Mouse (Mus musculus) forebrain, postnatal 0 days (tissue): Measurements from ENCODE around the gene Ccno. TPM values are rescaled to one million over a fixed set of nuclear protein-coding genes. Genes with fewer than 3 reads are reported as not detected.

Source experiments
- ATAC-seq: fragments of 200-750 bp; cut with Nextera tagmentation; 2 replicates; pipeline ENCODE4 v1.8.0; 2017; ENCODE audit warnings: mild to moderate bottlenecking, moderate library complexity
- DNase-seq: peaks from one replicate; pipeline ENCODE4 v3.0.0-alpha.2; 2015
- H3K27ac ChIP-seq: fragments of 300-500 bp; sonication (generic); 2 replicates; pipeline ENCODE4 v1.5.1; 2014; ENCODE audit warnings: low read depth, mild to moderate bottlenecking, antibody characterized with exemption, low read length, moderate library complexity, mixed read lengths
- H3K27me3 ChIP-seq: fragments of 300-500 bp; sonication (generic); 2 replicates; pipeline ENCODE4 v1.6.1; 2014; ENCODE audit warnings: mild to moderate bottlenecking, low read length, mixed read lengths; ENCODE audit not compliant: insufficient read depth
- H3K36me3 ChIP-seq: fragments of 300-500 bp; sonication (generic); 2 replicates; pipeline ENCODE4 v1.6.1; 2014; ENCODE audit warnings: mild to moderate bottlenecking, moderate library complexity; ENCODE audit not compliant: insufficient read depth
- H3K4me1 ChIP-seq: fragments of 300-500 bp; sonication (generic); 2 replicates; pipeline ENCODE4 v1.6.1; 2014; ENCODE audit warnings: antibody characterized with exemption; ENCODE audit not compliant: insufficient read depth
- H3K4me2 ChIP-seq: fragments of 300-500 bp; sonication (generic); 2 replicates; pipeline ENCODE4 v1.6.1; 2014; ENCODE audit warnings: low read depth, mild to moderate bottlenecking, moderate library complexity
- H3K4me3 ChIP-seq: fragments of 300-500 bp; sonication (generic); 2 replicates; pipeline ENCODE4 v1.5.1; 2014; ENCODE audit warnings: low read depth, low read length, mixed read lengths
- H3K9ac ChIP-seq: fragments of 300-500 bp; sonication (generic); 2 replicates; pipeline ENCODE4 v1.6.1; 2014; ENCODE audit warnings: mild to moderate bottlenecking
- H3K9me3 ChIP-seq: fragments of 300-500 bp; sonication (generic); 2 replicates; pipeline ENCODE4 v1.6.1; 2016; ENCODE audit warnings: low read length
- CTCF ChIP-seq: sonication (generic); IDR thresholded peaks from 2 replicates; pipeline ENCODE4 v1.5.1; 2016; ENCODE audit warnings: antibody characterized with exemption, control low read depth, low read depth
- WGBS: fragments of 180-500 bp; shearing (Covaris S2); extraction: QIAGEN DNeasy Blood & Tissue Kit; methylation state at CpG from one replicate; pipeline ENCODE4 v1.1.7; 2014; 5-methylcytosine and 5-hydroxymethylcytosine counted together
- polyA plus RNA-seq: library from polyadenylated mRNA; unstranded; fragments of >200 nt; fragmentation: Nextera tagmentation; extraction: Ambion mirVana; gene quantifications from 2 replicates; pipeline ENCODE4 v1.2.1, GENCODE M21; 2015
- total RNA-seq: library from RNA; depleted of rRNA; stranded (reverse); fragments of >200 nt; gene quantifications from 2 replicates; pipeline ENCODE4 v1.2.3, GENCODE M21; 2014

The Ccno gene
- total and polyA plus RNA-seq, 2 experiments from 2014 or later: 3.0 to 3.3 TPM

- Histone ChIP-seq H3K27me3 (peaks cover 77% of the 10 kb centered on the region), H3K4me3 (no peak overlapping the region), H3K4me2 (no peak overlapping the region), H3K9ac (no peak overlapping the region), H3K36me3 (no peaks in the 10 kb centered on the region), H3K4me1 (peaks cover 10% of the 10 kb centered on the region), H3K9me3 (no peaks in the 10 kb centered on the region), H3K27ac (no peak overlapping the region)
- no peak for DNase-seq
- no peak for TF ChIP-seq CTCF
- WGBS: 7% methylated on average over 4 of the region's 4 CpGs
- no peak for ATAC-seq
Measured at GRCm38 (mm10) chr13:112990346-112990745, 2.7 kb downstream of the Ccno start.

- whole genome bisulfite sequencing: 2% methylated on average over 62 of the region's 63 CpGs
- no peak within 1 kb of the TSS for H3K27ac ChIP-seq
- H3K4me3 ChIP-seq: peak within 1 kb of the TSS; percentile 33
- peaks cover 85% of the 10 kb centered on the region for H3K27me3 ChIP-seq
- peak within 1 kb of the TSS; percentile 29; the same call in 1 of the 2 replicates for H3K9ac ChIP-seq
- no peak for TF ChIP-seq CTCF
- DNase-seq: no peak
- H3K4me2 ChIP-seq: peak within 1 kb of the TSS; percentile 63
- no peaks in the 10 kb centered on the region for H3K9me3 ChIP-seq
- peak; percentile 16 for ATAC-seq
- H3K4me1 ChIP-seq: peaks cover 9% of the 10 kb centered on the region
- H3K36me3 ChIP-seq: no peaks in the 10 kb centered on the region
Measured at GRCm38 (mm10) chr13:112993531-112994152, 6.0 kb downstream of the Ccno start, which contains the start of gene Mcidas. Mcidas (plus strand) TSS chr13:112993845.

- no peaks in the 10 kb centered on the region for H3K9me3 ChIP-seq
- 3% methylated on average over 25 of the region's 25 CpGs for WGBS
- peak; percentile 75 for TF ChIP-seq CTCF
- DNase-seq (peak; percentile 67), ATAC-seq (peak; percentile 65)
- no peaks in the 10 kb centered on the region for H3K36me3 ChIP-seq
- H3K9ac ChIP-seq: peak overlapping the region; percentile 29; the same call in 1 of the 2 replicates
- H3K4me2 ChIP-seq: peak overlapping the region; percentile 63
- peaks cover 81% of the 10 kb centered on the region for H3K27me3 ChIP-seq
- peak overlapping the region; percentile 33 for H3K4me3 ChIP-seq
- H3K4me1 ChIP-seq: peaks cover 5% of the 10 kb centered on the region; the same call in 1 of the 2 replicates
- H3K27ac ChIP-seq: no peak overlapping the region
Measured at GRCm38 (mm10) chr13:112994191-112994590, 6.6 kb downstream of the Ccno start.

- Histone ChIP-seq H3K4me2 (no peak overlapping the region), H3K9ac (no peak overlapping the region), H3K4me1 (peaks cover 5% of the 10 kb centered on the region; the same call in 1 of the 2 replicates), H3K27me3 (peaks cover 74% of the 10 kb centered on the region), H3K27ac (no peak overlapping the region), H3K36me3 (no peaks in the 10 kb centered on the region), H3K4me3 (no peak overlapping the region), H3K9me3 (no peaks in the 10 kb centered on the region)
- ATAC-seq: no peak
- no peak for TF ChIP-seq CTCF
- 59% methylated on average over 4 of the region's 4 CpGs for WGBS
- no peak for DNase-seq
Measured at GRCm38 (mm10) chr13:112996407-112996806, 8.8 kb downstream of the Ccno start.

- WGBS: 63% methylated on average over 6 of the region's 6 CpGs
- peaks cover 69% of the 10 kb centered on the region for H3K27me3 ChIP-seq
- no peak for TF ChIP-seq CTCF
Measured at GRCm38 (mm10) chr13:112997369-112997768, 9.8 kb downstream of the Ccno start.

GRCm38 (mm10) chr13:112998427-112999201, 11.0 kb downstream of the Ccno start:
- Histone ChIP-seq H3K4me3 (peak overlapping the region; percentile 48), H3K36me3 (no peaks in the 10 kb centered on the region), H3K4me2 (peak overlapping the region; percentile 94), H3K9me3 (no peaks in the 10 kb centered on the region), H3K9ac (peak overlapping the region; percentile 59), H3K27me3 (peaks cover 58% of the 10 kb centered on the region), H3K27ac (peak overlapping the region; percentile 29; the same call in 1 of the 2 replicates), H3K4me1 (peaks cover 5% of the 10 kb centered on the region; the same call in 1 of the 2 replicates)
- no peak for TF ChIP-seq CTCF
- peak; percentile 63 for ATAC-seq
- peak; percentile 55 for DNase-seq
- WGBS: 1% methylated on average over 45 of the region's 46 CpGs

More at GRCm38 (mm10) chr13:112997369-112997768, 9.8 kb downstream of the Ccno start:
- Histone ChIP-seq H3K4me1 (peaks cover 5% of the 10 kb centered on the region; the same call in 1 of the 2 replicates), H3K4me2 (no peak overlapping the region), H3K9me3 (no peaks in the 10 kb centered on the region), H3K4me3 (no peak overlapping the region), H3K9ac (no peak overlapping the region), H3K36me3 (no peaks in the 10 kb centered on the region), H3K27ac (no peak overlapping the region)
- ATAC-seq (no peak), DNase-seq (no peak)

GRCm38 (mm10) chr13:113000090-113000489, 12.5 kb downstream of the Ccno start:
- no peak overlapping the region for H3K9ac ChIP-seq
- TF ChIP-seq CTCF: no peak
- ATAC-seq (no peak), DNase-seq (no peak)
- no peaks in the 10 kb centered on the region for H3K9me3 ChIP-seq
- H3K4me3 ChIP-seq: no peak overlapping the region
- peaks cover 44% of the 10 kb centered on the region for H3K27me3 ChIP-seq
- H3K4me1 ChIP-seq: peaks cover 5% of the 10 kb centered on the region; the same call in 1 of the 2 replicates
- 83% methylated on average over 3 of the region's 3 CpGs for WGBS
- no peak overlapping the region for H3K4me2 ChIP-seq
- no peaks in the 10 kb centered on the region for H3K36me3 ChIP-seq
- no peak overlapping the region for H3K27ac ChIP-seq
